Comparison of ENCODE assay signal across 21 mouse cellular contexts in genomic region chr17:45488321-45489254, GRCm38 (mm10). TPM values are rescaled to one million over a fixed set of nuclear protein-coding genes. Genes with fewer than 3 reads are reported as not detected.
A peak's percentile ranks its signal among the peaks of the same experiment; 100 is the strongest.
DNase-seq lines count a peak whose midpoint lies in the region; ATAC-seq lines count a peak whose summit lies in the region.
"Had no signal": no experiment of that assay in that cellular context is flagged by ENCODE, and none has a peak within 500 bp of the region (broad histone marks: within the 10 kb centered on the region; RNA-seq: fewer than 3 reads in every experiment).

No protein-coding gene starts in this region.

- DNase-seq in gastrocnemius, postnatal 25 days: peak; percentile 19
- DNase-seq in gastrocnemius, adult 8-10 months (ENCODE audit: low spot score in 2 of 2): no peak
- DNase-seq in CD8-positive naive resting alpha-beta T cell, adult 2 months (ENCODE audit: low read depth in 2 of 2, low spot score in 2 of 2): peak; percentile 15 to 45
- DNase-seq in thymus, postnatal 10 days (ENCODE audit: low spot score in 2 of 2): peak; percentile 78 to 88
- DNase-seq in spleen, postnatal 4 days (ENCODE audit: low spot score in 2 of 2): no peak
- no peak for DNase-seq in adrenal gland, postnatal 36 days
- DNase-seq: adrenal gland, postnatal 14 days; cerebellum, adult 11-12 months; cerebellum, postnatal 25 days; embryo, embryonic 11 days; forebrain, postnatal 0 days; heart, adult 11 months; kidney, adult 9 months; kidney, postnatal 25 days; layer of hippocampus, adult 9-11 months; left cerebral cortex, postnatal 4 days; lung, adult 2 months; right cerebral cortex, postnatal 25 days had no signal

- peak; percentile 43 for ATAC-seq in megakaryocyte, adult 5-6 weeks (ENCODE audit: poor library complexity, severe bottlenecking)
- ATAC-seq in monocyte, adult 5-6 weeks (replicated peaks; ENCODE audit: insufficient number of reproducible peaks, low FRiP score, low TSS enrichment, poor library complexity, severe bottlenecking): no peak
- ATAC-seq: forebrain, postnatal 0 days had no signal

RNA-seq across cellular contexts. Expression of gene Spats1, which starts 13.4 kb away (rescaled TPM):
- total RNA-seq in gastrocnemius, postnatal 25 days (2021): not detected
- not detected for total RNA-seq in gastrocnemius, adult 8-10 months (2022)
- not detected in 2 replicates for total RNA-seq in megakaryocyte, adult 5-6 weeks (2015)
- total RNA-seq in megakaryocyte, adult 5-6 weeks (2017): not detected in 2 replicates
- total RNA-seq in monocyte, adult 5-6 weeks (2017): not detected in 3 replicates
- not detected for total RNA-seq in adrenal gland, postnatal 36 days (2021)
- total RNA-seq: adrenal gland, postnatal 14 days; gastrocnemius, adult 18-20 months had no signal

RNA-seq across cellular contexts. Expression of gene Aars2, which starts 18.1 kb away (rescaled TPM):
- total RNA-seq in gastrocnemius, postnatal 25 days (2021): 10 to 100 TPM; 13.5 to 13.8 TPM
- 10 to 100 TPM; 13.6 to 15.4 (median 14.2) TPM for total RNA-seq in gastrocnemius, adult 8-10 months (2022)
- 2.3 and 4.0 TPM in 2 replicates for total RNA-seq in megakaryocyte, adult 5-6 weeks (2015)
- total RNA-seq in megakaryocyte, adult 5-6 weeks (2017): 4.6 and 5.2 TPM in 2 replicates
- total RNA-seq in monocyte, adult 5-6 weeks (2017): 3.1 to 5.3 TPM (median 4.3 TPM) in 3 replicates
- 10 to 100 TPM; 16.8 to 17.4 TPM for total RNA-seq in adrenal gland, postnatal 36 days (2021)

RNA-seq across cellular contexts. Expression of gene Tcte1, which starts 34.6 kb away (rescaled TPM):
- not detected for total RNA-seq in gastrocnemius, postnatal 25 days (2021)
- total RNA-seq in gastrocnemius, adult 8-10 months (2022): not detected
- total RNA-seq in megakaryocyte, adult 5-6 weeks (2015): not detected in 2 replicates
- not detected in 2 replicates for total RNA-seq in megakaryocyte, adult 5-6 weeks (2017)
- total RNA-seq in monocyte, adult 5-6 weeks (2017): not detected in 3 replicates
- not detected for total RNA-seq in adrenal gland, postnatal 36 days (2021)
- total RNA-seq: adrenal gland, postnatal 14 days; gastrocnemius, adult 18-20 months had no signal

RNA-seq across cellular contexts. Expression of gene Cdc5l, which starts 55.1 kb away (rescaled TPM):
- 10 to 100 TPM; 32.9 to 33.3 TPM for total RNA-seq in gastrocnemius, postnatal 25 days (2021)
- total RNA-seq in gastrocnemius, adult 8-10 months (2022): 10 to 100 TPM; 31.4 to 38.9 (median 37.5) TPM
- 58.1 and 60.7 TPM in 2 replicates for total RNA-seq in megakaryocyte, adult 5-6 weeks (2015)
- total RNA-seq in megakaryocyte, adult 5-6 weeks (2017): 106 and 112 TPM in 2 replicates
- 104 to 149 TPM (median 135 TPM) in 3 replicates for total RNA-seq in monocyte, adult 5-6 weeks (2017)
- 10 to 100 TPM; 41.3 to 46.8 TPM for total RNA-seq in adrenal gland, postnatal 36 days (2021)

Comparison
In these comparisons a context has a peak if more than half of its experiments do, and no peak if none do; other contexts are left out.
1. DNase-seq: peak in gastrocnemius, postnatal 25 days (single experiment), CD8-positive naive resting alpha-beta T cell, adult 2 months (2 of 2) and thymus, postnatal 10 days (2 of 2); none in gastrocnemius, adult 8-10 months (0 of 2), spleen, postnatal 4 days (0 of 2) and adrenal gland, postnatal 36 days (0 of 2).